Mouse (Mus musculus): ENCODE data around the gene Nfkbil1. TPM values are rescaled to one million over a fixed set of nuclear protein-coding genes. Genes with fewer than 3 reads are reported as not detected.

Nfkbil1 gene
- polyA plus RNA-seq (2014; fragmentation: Nextera tagmentation; extraction: Ambion mirVana) = 5.1 and 5.2 TPM in 2 replicates

GRCm38 (mm10) chr17:35235614-35236389, at the start of gene Nfkbil1:
Nfkbil1 (minus strand) TSS chr17:35235792.
- peaks cover 21% of the 10 kb centered on the region for H3K36me3 ChIP-seq (ENCODE audit: control insufficient read depth, insufficient read depth, low read length)
- peak within 1 kb of the TSS; percentile 83 for H3K4me2 ChIP-seq (ENCODE audit: low read length)
- H3K9ac ChIP-seq (ENCODE audit: low read length) = peak within 1 kb of the TSS; percentile 85
- under 1% methylated on average over 35 of the region's 35 CpGs for WGBS
- H3K27ac ChIP-seq (ENCODE audit: low read depth, low read length) = peak within 1 kb of the TSS; percentile 90
- no peaks in the 10 kb centered on the region for H3K27me3 ChIP-seq (replicated peaks; ENCODE audit: control insufficient read depth, insufficient read depth, low read length)
- ATAC-seq (peak; percentile 85), DNase-seq (ENCODE audit: low spot score) (peak; percentile 96)
- no peaks in the 10 kb centered on the region for H3K9me3 ChIP-seq (replicated peaks; ENCODE audit: control insufficient read depth, low read length)
- H3K4me1 ChIP-seq (ENCODE audit: control insufficient read depth, insufficient read depth, low read length) = peaks cover 7% of the 10 kb centered on the region
- H3K4me3 ChIP-seq (ENCODE audit: low read depth, low read length) = peak within 1 kb of the TSS; percentile 40

- ATAC-seq (no peak), DNase-seq (ENCODE audit: low spot score) (no peak)
- H3K4me2 ChIP-seq (ENCODE audit: low read length) = no peak overlapping the region
- H3K27me3 ChIP-seq (replicated peaks; ENCODE audit: control insufficient read depth, insufficient read depth, low read length) = no peaks in the 10 kb centered on the region
- H3K4me3 ChIP-seq (ENCODE audit: low read depth, low read length) = no peak overlapping the region
- no peak overlapping the region for H3K9ac ChIP-seq (ENCODE audit: low read length)
- H3K27ac ChIP-seq (ENCODE audit: low read depth, low read length) = no peak overlapping the region
- WGBS = 79% methylated on average over 3 of the region's 3 CpGs
- H3K9me3 ChIP-seq (replicated peaks; ENCODE audit: control insufficient read depth, low read length) = no peaks in the 10 kb centered on the region
- no peaks in the 10 kb centered on the region for H3K4me1 ChIP-seq (ENCODE audit: control insufficient read depth, insufficient read depth, low read length)
- H3K36me3 ChIP-seq (ENCODE audit: control insufficient read depth, insufficient read depth, low read length) = no peaks in the 10 kb centered on the region
Measured at GRCm38 (mm10) chr17:35280276-35280675, 44.7 kb upstream of the Nfkbil1 start.

GRCm38 (mm10) chr17:35278957-35279688, 43.5 kb upstream of the Nfkbil1 start:
- Histone ChIP-seq H3K4me2 (ENCODE audit: low read length) (no peak overlapping the region), H3K36me3 (ENCODE audit: control insufficient read depth, insufficient read depth, low read length) (no peaks in the 10 kb centered on the region), H3K27ac (ENCODE audit: low read depth, low read length) (no peak overlapping the region), H3K4me3 (ENCODE audit: low read depth, low read length) (no peak overlapping the region), H3K9ac (ENCODE audit: low read length) (no peak overlapping the region), H3K4me1 (ENCODE audit: control insufficient read depth, insufficient read depth, low read length) (no peaks in the 10 kb centered on the region), H3K27me3 (replicated peaks; ENCODE audit: control insufficient read depth, insufficient read depth, low read length) (no peaks in the 10 kb centered on the region), H3K9me3 (replicated peaks; ENCODE audit: control insufficient read depth, low read length) (no peaks in the 10 kb centered on the region)
- ATAC-seq (no peak), DNase-seq (ENCODE audit: low spot score) (no peak)
- WGBS = 90% methylated on average over 13 of the region's 13 CpGs

- no peaks in the 10 kb centered on the region for H3K9me3 ChIP-seq (replicated peaks; ENCODE audit: control insufficient read depth, low read length)
- no peak overlapping the region for H3K4me3 ChIP-seq (ENCODE audit: low read depth, low read length)
- 91% methylated on average over 8 of the region's 8 CpGs for WGBS
- no peaks in the 10 kb centered on the region for H3K36me3 ChIP-seq (ENCODE audit: control insufficient read depth, insufficient read depth, low read length)
- H3K4me1 ChIP-seq (ENCODE audit: control insufficient read depth, insufficient read depth, low read length) = no peaks in the 10 kb centered on the region
- no peak overlapping the region for H3K9ac ChIP-seq (ENCODE audit: low read length)
- H3K4me2 ChIP-seq (ENCODE audit: low read length) = no peak overlapping the region
- H3K27me3 ChIP-seq (replicated peaks; ENCODE audit: control insufficient read depth, insufficient read depth, low read length) = no peaks in the 10 kb centered on the region
- ATAC-seq (no peak), DNase-seq (ENCODE audit: low spot score) (no peak)
- no peak overlapping the region for H3K27ac ChIP-seq (ENCODE audit: low read depth, low read length)
Measured at GRCm38 (mm10) chr17:35278049-35278448, 42.5 kb upstream of the Nfkbil1 start.

GRCm38 (mm10) chr17:35276304-35276864, 40.8 kb upstream of the Nfkbil1 start:
- WGBS = 32% methylated on average over 13 of the region's 13 CpGs
- Histone ChIP-seq H3K4me2 (ENCODE audit: low read length) (no peak overlapping the region), H3K9me3 (replicated peaks; ENCODE audit: control insufficient read depth, low read length) (no peaks in the 10 kb centered on the region), H3K27me3 (replicated peaks; ENCODE audit: control insufficient read depth, insufficient read depth, low read length) (no peaks in the 10 kb centered on the region), H3K36me3 (ENCODE audit: control insufficient read depth, insufficient read depth, low read length) (no peaks in the 10 kb centered on the region), H3K27ac (ENCODE audit: low read depth, low read length) (no peak overlapping the region), H3K9ac (ENCODE audit: low read length) (no peak overlapping the region), H3K4me1 (ENCODE audit: control insufficient read depth, insufficient read depth, low read length) (no peaks in the 10 kb centered on the region), H3K4me3 (ENCODE audit: low read depth, low read length) (no peak overlapping the region)
- DNase-seq (ENCODE audit: low spot score) (no peak), ATAC-seq (no peak)

GRCm38 (mm10) chr17:35274770-35275169, 39.2 kb upstream of the Nfkbil1 start:
- Histone ChIP-seq H3K27me3 (replicated peaks; ENCODE audit: control insufficient read depth, insufficient read depth, low read length) (no peaks in the 10 kb centered on the region), H3K36me3 (ENCODE audit: control insufficient read depth, insufficient read depth, low read length) (no peaks in the 10 kb centered on the region), H3K9ac (ENCODE audit: low read length) (no peak overlapping the region), H3K9me3 (replicated peaks; ENCODE audit: control insufficient read depth, low read length) (no peaks in the 10 kb centered on the region), H3K4me3 (ENCODE audit: low read depth, low read length) (no peak overlapping the region), H3K4me1 (ENCODE audit: control insufficient read depth, insufficient read depth, low read length) (no peaks in the 10 kb centered on the region), H3K27ac (ENCODE audit: low read depth, low read length) (no peak overlapping the region), H3K4me2 (ENCODE audit: low read length) (no peak overlapping the region)
- ATAC-seq = peak; percentile 67
- WGBS = 5% methylated on average over 11 of the region's 11 CpGs
- DNase-seq (ENCODE audit: low spot score) = peak; percentile 83

- no peak overlapping the region for H3K4me2 ChIP-seq (ENCODE audit: low read length)
- H3K36me3 ChIP-seq (ENCODE audit: control insufficient read depth, insufficient read depth, low read length) = no peaks in the 10 kb centered on the region
- ATAC-seq (no peak), DNase-seq (ENCODE audit: low spot score) (no peak)
- WGBS = 75% methylated on average over 3 of the region's 3 CpGs
- H3K27me3 ChIP-seq (replicated peaks; ENCODE audit: control insufficient read depth, insufficient read depth, low read length) = no peaks in the 10 kb centered on the region
- no peak overlapping the region for H3K4me3 ChIP-seq (ENCODE audit: low read depth, low read length)
- H3K27ac ChIP-seq (ENCODE audit: low read depth, low read length) = no peak overlapping the region
- no peak overlapping the region for H3K9ac ChIP-seq (ENCODE audit: low read length)
- H3K4me1 ChIP-seq (ENCODE audit: control insufficient read depth, insufficient read depth, low read length) = no peaks in the 10 kb centered on the region
- H3K9me3 ChIP-seq (replicated peaks; ENCODE audit: control insufficient read depth, low read length) = no peaks in the 10 kb centered on the region
Measured at GRCm38 (mm10) chr17:35272249-35272648, 36.7 kb upstream of the Nfkbil1 start.

- Histone ChIP-seq H3K9me3 (replicated peaks; ENCODE audit: control insufficient read depth, low read length) (no peaks in the 10 kb centered on the region), H3K4me2 (ENCODE audit: low read length) (no peak overlapping the region), H3K4me1 (ENCODE audit: control insufficient read depth, insufficient read depth, low read length) (no peaks in the 10 kb centered on the region), H3K27me3 (replicated peaks; ENCODE audit: control insufficient read depth, insufficient read depth, low read length) (no peaks in the 10 kb centered on the region), H3K36me3 (ENCODE audit: control insufficient read depth, insufficient read depth, low read length) (no peaks in the 10 kb centered on the region), H3K27ac (ENCODE audit: low read depth, low read length) (no peak overlapping the region), H3K4me3 (ENCODE audit: low read depth, low read length) (no peak overlapping the region), H3K9ac (ENCODE audit: low read length) (no peak overlapping the region)
- ATAC-seq (no peak), DNase-seq (ENCODE audit: low spot score) (peak; percentile 68)
- WGBS = 18% methylated on average over 3 of the region's 3 CpGs
Measured at GRCm38 (mm10) chr17:35269653-35270347, 34.2 kb upstream of the Nfkbil1 start.
